Mouse (Mus musculus): Measurements from ENCODE around the gene Hrh2. TPM values are rescaled to one million over a fixed set of nuclear protein-coding genes. Genes with fewer than 3 reads are reported as not detected.

The Hrh2 gene
- polyA plus RNA-seq, 1 experiment: not detected

- TF ChIP-seq GATA1 (IDR thresholded peaks at IDR 0.05; ENCODE audit: low read length): no peak
Measured at GRCm38 (mm10) chr13:54263641-54264040, 71.7 kb downstream of the Hrh2 start.

GRCm38 (mm10) chr13:54266472-54266871, 74.5 kb downstream of the Hrh2 start:
- TF ChIP-seq GATA1 (IDR thresholded peaks at IDR 0.05; ENCODE audit: low read length): no peak

- TF ChIP-seq GATA1 (IDR thresholded peaks at IDR 0.05; ENCODE audit: low read length): no peak
Measured at GRCm38 (mm10) chr13:54269087-54269486, 77.2 kb downstream of the Hrh2 start.

GRCm38 (mm10) chr13:54269628-54270027, 77.7 kb downstream of the Hrh2 start:
- no peak for TF ChIP-seq GATA1 (IDR thresholded peaks at IDR 0.05; ENCODE audit: low read length)

GRCm38 (mm10) chr13:54272076-54272475, 80.1 kb downstream of the Hrh2 start:
- TF ChIP-seq GATA1 (IDR thresholded peaks at IDR 0.05; ENCODE audit: low read length): no peak

- no peak for TF ChIP-seq GATA1 (IDR thresholded peaks at IDR 0.05; ENCODE audit: low read length)
Measured at GRCm38 (mm10) chr13:54277406-54277805, 85.5 kb downstream of the Hrh2 start.

GRCm38 (mm10) chr13:54280366-54280765, 88.4 kb downstream of the Hrh2 start:
- no peak for TF ChIP-seq GATA1 (IDR thresholded peaks at IDR 0.05; ENCODE audit: low read length)

GRCm38 (mm10) chr13:54281149-54281548, 89.2 kb downstream of the Hrh2 start:
- TF ChIP-seq GATA1 (IDR thresholded peaks at IDR 0.05; ENCODE audit: low read length): no peak

GRCm38 (mm10) chr13:54281623-54282022, 89.7 kb downstream of the Hrh2 start:
- TF ChIP-seq GATA1 (IDR thresholded peaks at IDR 0.05; ENCODE audit: low read length): no peak

GRCm38 (mm10) chr13:54282149-54282860, 90.4 kb downstream of the Hrh2 start:
- no peak for TF ChIP-seq GATA1 (IDR thresholded peaks at IDR 0.05; ENCODE audit: low read length)

- TF ChIP-seq GATA1 (IDR thresholded peaks at IDR 0.05; ENCODE audit: low read length): no peak
Measured at GRCm38 (mm10) chr13:54282861-54283206, 90.9 kb downstream of the Hrh2 start.

Other genes starting within 250 kb of the Hrh2 start
- gene Drd1, start 136.4 kb upstream of the Hrh2 start, polyA plus RNA-seq (2012): not detected in 2 replicates
- gene Sfxn1, start 120.3 kb upstream of the Hrh2 start, polyA plus RNA-seq (2012): 26.5 and 34.0 TPM in 2 replicates
- gene Cplx2, start 179.2 kb downstream of the Hrh2 start, polyA plus RNA-seq (2012): not detected in 2 replicates

Measured in G1E-ER4 (cell line).